Mouse (Mus musculus) lung, postnatal 0 days (tissue): Measurements from ENCODE around the gene Bsg. TPM values are rescaled to one million over a fixed set of nuclear protein-coding genes. Genes with fewer than 3 reads are reported as not detected.

Experiments
- ATAC-seq: fragments of 200-750 bp; cut with Nextera tagmentation; 2 replicates; pipeline ENCODE4 v1.8.0; 2017; ENCODE audit warnings: moderate library complexity
- DNase-seq: peaks from one replicate; pipeline ENCODE4 v3.0.0-alpha.2; 2016; ENCODE audit warnings: low spot score
- H3K27ac ChIP-seq: fragments of 300-500 bp; sonication (generic); 2 replicates; pipeline ENCODE4 v1.5.1; 2014; ENCODE audit warnings: antibody characterized with exemption, mild to moderate bottlenecking, low read length, mixed read lengths
- H3K27me3 ChIP-seq: fragments of 300-500 bp; sonication (generic); replicated peaks from 2 replicates; pipeline ENCODE4 v1.6.1; 2014; ENCODE audit warnings: low read length, mixed read lengths; ENCODE audit not compliant: insufficient read depth
- H3K36me3 ChIP-seq: fragments of 300-500 bp; sonication (generic); 2 replicates; pipeline ENCODE4 v1.6.1; 2014; ENCODE audit warnings: low read length, mixed read lengths; ENCODE audit not compliant: insufficient read depth
- H3K4me1 ChIP-seq: fragments of 300-500 bp; sonication (generic); 2 replicates; pipeline ENCODE4 v1.6.1; 2014; ENCODE audit warnings: antibody characterized with exemption, low read depth, low read length, mixed read lengths; ENCODE audit not compliant: insufficient read depth
- H3K4me2 ChIP-seq: fragments of 300-500 bp; sonication (generic); replicated peaks from 2 replicates; pipeline ENCODE4 v1.6.1; 2014; ENCODE audit warnings: low read depth, mild to moderate bottlenecking, low read length, moderate library complexity, mixed read lengths
- H3K4me3 ChIP-seq: fragments of 300-500 bp; sonication (generic); 2 replicates; pipeline ENCODE4 v1.5.1; 2014; ENCODE audit warnings: low read depth, low read length
- H3K9ac ChIP-seq: fragments of 300-500 bp; sonication (generic); replicated peaks from 2 replicates; pipeline ENCODE4 v1.6.1; 2014; ENCODE audit warnings: low read depth, mild to moderate bottlenecking
- H3K9me3 ChIP-seq: fragments of 300-500 bp; sonication (generic); 2 replicates; pipeline ENCODE4 v1.6.1; 2016; ENCODE audit warnings: low read length, mixed read lengths
- CTCF ChIP-seq: IDR thresholded peaks from 2 replicates; pipeline ENCODE4 v1.5.1; 2016; ENCODE audit warnings: antibody characterized with exemption, mild to moderate bottlenecking
- EP300 ChIP-seq: IDR thresholded peaks from 2 replicates; pipeline ENCODE4 v1.6.1; 2016; ENCODE audit warnings: antibody characterized with exemption, mild to moderate bottlenecking, control low read depth
- WGBS: fragments of 180-500 bp; shearing (Covaris S2); extraction: QIAGEN DNeasy Blood & Tissue Kit; methylation state at CpG from one replicate; pipeline ENCODE4 v1.1.7; 2014; 5-methylcytosine and 5-hydroxymethylcytosine counted together
- polyA plus RNA-seq: library from polyadenylated mRNA; unstranded; fragments of >200 nt; fragmentation: Nextera tagmentation; extraction: Ambion mirVana; gene quantifications from 2 replicates; pipeline ENCODE4 v1.2.1, GENCODE M21; 2015

Gene Bsg
- polyA plus RNA-seq, 1 experiment from 2014 or later = 1,299 TPM

DNA sequence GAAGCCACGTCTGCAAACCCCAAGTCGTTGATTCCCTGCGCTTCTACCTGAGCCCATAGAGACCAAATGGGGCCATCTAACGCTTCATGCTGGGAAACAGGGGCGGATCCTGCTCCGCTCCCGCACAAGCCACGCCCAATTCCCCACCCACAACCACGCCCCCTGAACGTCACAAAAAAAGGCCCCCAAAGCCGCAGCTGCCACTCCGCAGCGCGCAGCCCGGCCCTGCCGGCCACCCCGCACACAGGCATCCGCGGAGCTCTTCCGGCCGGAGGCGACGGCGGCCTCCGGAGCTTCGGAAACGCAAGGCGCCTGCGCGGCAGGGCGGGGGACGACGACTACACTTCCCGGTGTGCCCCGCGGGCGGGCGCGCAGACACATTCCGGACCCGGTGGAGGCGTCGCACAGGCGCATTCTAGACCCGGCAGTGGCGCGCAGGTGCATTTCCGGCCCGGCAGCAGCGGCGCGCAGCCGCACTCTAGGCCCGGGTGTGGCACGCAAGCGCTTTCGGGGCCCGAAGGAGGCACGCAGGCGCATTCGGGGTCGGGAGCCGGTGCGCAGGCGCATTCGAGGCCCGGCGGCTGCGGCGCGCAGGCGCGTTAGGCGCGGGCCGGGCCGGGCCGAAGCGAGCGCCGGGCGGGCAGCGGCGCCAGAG, 22.6 kb upstream of the Bsg start, which contains the start of gene Cdc34:
TSS of gene Cdc34 (plus strand) at position 605 of the 655 bp plus-strand sequence.
- Histone ChIP-seq H3K9me3 (no peaks in the 10 kb centered on the region), H3K27me3 (no peaks in the 10 kb centered on the region), H3K4me1 (peaks cover 14% of the 10 kb centered on the region; the same call in 1 of the 2 replicates), H3K36me3 (peaks cover 20% of the 10 kb centered on the region; the same call in 1 of the 2 replicates), H3K27ac (peak within 1 kb of the TSS; percentile 81), H3K9ac (peak within 1 kb of the TSS; percentile 83), H3K4me3 (peak within 1 kb of the TSS; percentile 79), H3K4me2 (peak within 1 kb of the TSS; percentile 92)
- ATAC-seq = peak; percentile 96
- TF ChIP-seq EP300 = no peak
- TF ChIP-seq CTCF = peak; percentile 58
- DNase-seq = peak; percentile 99
- under 1% methylated on average over 51 of the region's 84 CpGs for WGBS

DNA sequence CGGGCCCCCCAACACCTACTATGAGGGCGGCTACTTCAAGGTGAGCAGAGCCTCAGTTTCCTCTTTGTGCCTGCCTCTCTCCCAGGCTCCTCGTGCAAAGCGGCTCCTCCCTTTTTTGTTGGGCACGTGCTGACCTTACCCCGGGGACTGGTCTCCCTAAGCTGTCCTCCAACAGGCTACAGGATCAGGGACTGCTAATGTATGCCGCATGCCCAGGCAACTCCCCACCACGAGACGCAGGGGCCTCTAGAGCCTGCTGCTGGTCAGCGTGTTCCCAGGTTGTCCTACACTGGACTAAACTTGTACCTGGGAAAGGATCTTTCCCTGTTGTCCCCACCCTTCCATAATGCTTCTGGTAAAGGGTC, 21.8 kb upstream of the Bsg start:
- peak overlapping the region; percentile 79 for H3K4me3 ChIP-seq
- ATAC-seq = no peak

DNA sequence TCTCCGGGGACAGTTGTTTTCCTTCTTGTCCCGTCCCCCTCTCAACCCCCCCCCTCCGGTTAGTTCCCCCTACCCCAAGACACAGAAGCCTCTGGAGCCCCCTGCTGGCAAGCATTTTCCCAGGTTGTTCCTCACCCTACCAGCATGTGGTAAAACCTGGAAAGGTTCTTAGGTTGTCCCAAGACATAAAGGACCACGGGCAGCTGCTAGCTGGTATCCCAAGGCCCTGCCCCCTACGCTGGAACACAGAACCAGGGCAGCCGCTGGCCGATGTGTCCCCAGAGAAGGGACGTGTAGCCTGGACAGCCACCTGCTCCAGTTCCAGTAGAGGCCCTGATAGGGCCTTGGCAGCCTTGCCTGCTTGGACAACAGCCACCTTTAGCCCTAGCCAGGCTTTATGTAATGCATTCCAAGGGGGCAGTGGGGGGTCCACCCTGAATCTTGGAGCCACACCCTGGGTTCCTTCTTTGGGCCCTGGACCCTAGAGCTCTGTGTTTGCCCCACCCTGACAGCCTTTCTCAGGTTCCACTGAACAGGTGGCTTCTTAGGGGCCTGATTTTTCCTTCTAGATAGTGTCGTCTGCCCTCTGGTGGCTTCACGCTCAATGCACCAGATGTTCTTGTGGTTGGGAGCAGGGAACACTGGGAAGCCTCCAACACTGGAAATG, 21.2 kb upstream of the Bsg start:
- Histone ChIP-seq H3K4me3 (peak overlapping the region; percentile 79), H3K36me3 (peaks cover 30% of the 10 kb centered on the region), H3K27me3 (no peaks in the 10 kb centered on the region), H3K27ac (peak overlapping the region; percentile 81), H3K4me1 (peaks cover 14% of the 10 kb centered on the region; the same call in 1 of the 2 replicates), H3K9ac (peak overlapping the region; percentile 83), H3K4me2 (peak overlapping the region; percentile 92), H3K9me3 (no peaks in the 10 kb centered on the region)
- WGBS = 2% methylated on average over 10 of the region's 10 CpGs
- no peak for ATAC-seq
- TF ChIP-seq CTCF (peak; percentile 66), EP300 (no peak)
- peak; percentile 69 for DNase-seq

More for the DNA sequence above, 21.8 kb upstream of the Bsg start:
- H3K4me1 ChIP-seq = peaks cover 14% of the 10 kb centered on the region; the same call in 1 of the 2 replicates
- H3K9me3 ChIP-seq = no peaks in the 10 kb centered on the region
- H3K9ac ChIP-seq = peak overlapping the region; percentile 83
- H3K36me3 ChIP-seq = peaks cover 28% of the 10 kb centered on the region
- peak overlapping the region; percentile 81 for H3K27ac ChIP-seq
- WGBS = 0% methylated on average over 8 of the region's 10 CpGs
- no peaks in the 10 kb centered on the region for H3K27me3 ChIP-seq
- peak overlapping the region; percentile 92 for H3K4me2 ChIP-seq
- TF ChIP-seq CTCF = no peak
- DNase-seq = peak; percentile 63

DNA sequence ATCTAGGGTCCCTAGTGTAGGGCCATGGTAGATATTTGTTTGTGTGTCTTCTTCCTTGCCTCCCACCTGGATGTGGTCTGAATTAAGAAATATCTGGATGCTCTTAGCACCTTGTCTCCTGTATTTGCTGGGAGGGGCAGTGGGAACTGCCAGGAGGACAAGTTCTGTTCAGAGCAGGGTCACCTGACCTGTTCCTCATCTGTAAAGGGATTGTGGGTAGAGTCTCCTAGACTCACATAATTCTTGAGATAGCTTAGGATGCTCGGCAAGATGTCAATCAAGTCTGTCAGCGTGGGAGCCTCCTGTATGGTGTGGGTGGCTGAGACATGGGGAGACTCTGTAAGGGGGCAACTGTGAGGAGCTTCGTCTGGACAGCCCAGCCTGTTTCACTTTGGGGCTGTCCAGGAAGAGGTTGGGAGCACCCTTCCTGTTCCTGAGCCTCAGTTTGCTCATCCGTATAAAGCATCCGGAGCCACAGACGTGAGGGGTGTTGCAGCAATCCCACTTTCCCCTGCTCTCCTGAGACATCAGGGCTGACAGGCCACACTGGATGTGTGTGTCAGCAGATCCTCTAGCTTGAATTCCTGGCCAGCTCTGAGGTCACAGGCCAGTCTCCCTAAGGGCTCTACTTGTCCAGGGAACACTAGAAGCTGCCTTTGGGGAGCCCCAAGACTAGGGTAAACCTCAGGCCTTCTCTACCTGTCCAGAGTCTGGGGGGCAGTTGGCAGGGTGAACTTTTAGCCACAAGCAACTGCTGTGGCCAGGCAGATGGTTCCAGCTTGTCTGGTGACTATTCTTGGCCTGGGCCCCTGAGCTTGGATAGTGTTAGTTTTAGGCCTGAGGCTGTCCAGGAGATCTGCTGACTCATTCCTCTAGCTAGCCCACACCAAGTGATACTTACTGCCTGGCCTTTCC, 20.3 kb upstream of the Bsg start:
- DNase-seq = no peak
- Histone ChIP-seq H3K4me3 (no peak overlapping the region), H3K4me1 (peaks cover 14% of the 10 kb centered on the region; the same call in 1 of the 2 replicates), H3K36me3 (peaks cover 35% of the 10 kb centered on the region), H3K9ac (peak overlapping the region; percentile 16; the same call in 1 of the 2 replicates), H3K9me3 (no peaks in the 10 kb centered on the region), H3K27ac (0 out of 2 replicates have a peak overlapping the region, but pooled peaks have one; percentile 81), H3K4me2 (peak overlapping the region; percentile 92), H3K27me3 (no peaks in the 10 kb centered on the region)
- 66% methylated on average over 6 of the region's 6 CpGs for WGBS
- no peak for ATAC-seq
- no peak for TF ChIP-seq EP300
- TF ChIP-seq CTCF = no peak

DNA sequence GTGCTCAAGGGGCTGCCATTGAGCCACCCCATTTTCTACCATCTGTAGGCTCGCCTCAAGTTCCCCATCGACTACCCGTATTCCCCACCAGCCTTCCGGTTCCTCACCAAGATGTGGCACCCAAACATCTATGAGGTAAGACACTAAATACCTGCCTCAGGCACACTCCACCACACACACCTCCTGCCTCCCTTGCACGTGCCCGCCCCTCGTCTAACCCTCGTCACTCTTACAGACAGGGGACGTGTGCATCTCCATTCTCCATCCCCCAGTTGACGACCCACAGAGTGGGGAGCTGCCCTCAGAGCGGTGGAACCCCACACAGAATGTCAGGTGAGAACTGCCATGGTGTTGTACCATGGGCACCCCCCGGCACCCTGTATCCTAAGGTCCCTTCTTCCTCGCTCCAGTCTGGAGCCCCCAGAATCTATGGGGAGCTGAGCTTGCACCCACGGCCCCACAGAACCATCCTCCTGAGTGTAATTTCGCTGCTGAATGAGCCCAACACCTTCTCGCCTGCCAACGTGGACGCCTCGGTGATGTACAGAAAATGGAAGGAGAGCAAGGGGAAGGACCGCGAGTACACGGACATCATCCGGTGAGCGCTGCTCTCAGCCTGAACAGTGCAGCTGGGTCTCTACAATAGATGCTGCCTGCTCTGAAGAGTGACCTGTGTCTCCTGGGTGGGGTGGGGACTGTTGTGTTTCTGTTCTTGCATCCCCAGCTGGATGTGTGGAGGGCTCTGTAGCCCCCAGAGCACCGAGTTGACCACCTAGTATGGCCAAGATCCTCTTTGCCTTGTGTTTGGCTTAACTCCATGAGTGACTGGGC, 19.3 kb upstream of the Bsg start:
- TF ChIP-seq CTCF (no peak), EP300 (no peak)
- H3K4me1 ChIP-seq = peaks cover 14% of the 10 kb centered on the region; the same call in 1 of the 2 replicates
- DNase-seq = no peak
- WGBS = 94% methylated on average over 25 of the region's 25 CpGs
- no peak overlapping the region for H3K27ac ChIP-seq
- ATAC-seq = no peak
- H3K4me2 ChIP-seq = no peak overlapping the region
- H3K27me3 ChIP-seq = no peaks in the 10 kb centered on the region
- H3K9ac ChIP-seq = no peak overlapping the region
- peaks cover 35% of the 10 kb centered on the region for H3K36me3 ChIP-seq
- H3K9me3 ChIP-seq = no peaks in the 10 kb centered on the region
- no peak overlapping the region for H3K4me3 ChIP-seq
